Mouse (Mus musculus) cerebellum, adult 2 months (tissue): ENCODE results near the gene Epha4.

Experiments
- CTCF ChIP-seq: fragments of 200-500 bp; IDR thresholded peaks from 2 replicates; pipeline ENCODE4 v1.5.1; 2011; ENCODE audit warnings: low read depth, mild to moderate bottlenecking, control low read depth, low read length, moderate library complexity, borderline replicate concordance; ENCODE audit not compliant: insufficient read depth
- POLR2A ChIP-seq: fragments of 200-500 bp; IDR thresholded peaks from 2 replicates; pipeline ENCODE4 v1.6.1; 2011; ENCODE audit warnings: low read length, control low read depth, borderline replicate concordance; ENCODE audit not compliant: insufficient read depth

DNA sequence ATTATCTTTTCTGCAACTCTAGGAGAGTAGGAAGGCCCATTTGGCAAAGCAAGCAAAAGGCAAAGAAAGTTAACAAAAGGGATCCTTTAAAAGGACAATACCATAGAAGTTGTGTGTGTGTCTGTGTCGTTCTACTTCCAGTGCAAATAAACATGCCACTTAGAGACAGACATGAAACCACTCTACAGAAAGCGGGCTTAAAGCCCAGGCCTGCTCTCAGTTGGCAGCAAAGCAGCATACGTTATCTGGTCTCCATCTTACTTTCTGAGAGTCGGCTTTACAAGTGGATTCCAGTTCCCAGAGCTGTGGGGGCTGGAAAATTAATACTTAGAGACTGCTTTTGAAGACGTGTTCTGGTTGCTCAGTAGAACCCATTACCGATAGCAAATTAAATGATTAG is 87.9 kb downstream of the Epha4 start:
- TF ChIP-seq POLR2A (no peak), CTCF (no peak)
